Mouse (Mus musculus) MEL-GATA-1-ER (cell line): Measurements from ENCODE around the gene Dph2.

Source experiments
- DNase-seq: peaks from one replicate; pipeline ENCODE4 v3.0.0-alpha.2; 2012; ENCODE audit warnings: low read depth; ENCODE audit errors: extremely low read depth

Dph2 gene

DNA sequence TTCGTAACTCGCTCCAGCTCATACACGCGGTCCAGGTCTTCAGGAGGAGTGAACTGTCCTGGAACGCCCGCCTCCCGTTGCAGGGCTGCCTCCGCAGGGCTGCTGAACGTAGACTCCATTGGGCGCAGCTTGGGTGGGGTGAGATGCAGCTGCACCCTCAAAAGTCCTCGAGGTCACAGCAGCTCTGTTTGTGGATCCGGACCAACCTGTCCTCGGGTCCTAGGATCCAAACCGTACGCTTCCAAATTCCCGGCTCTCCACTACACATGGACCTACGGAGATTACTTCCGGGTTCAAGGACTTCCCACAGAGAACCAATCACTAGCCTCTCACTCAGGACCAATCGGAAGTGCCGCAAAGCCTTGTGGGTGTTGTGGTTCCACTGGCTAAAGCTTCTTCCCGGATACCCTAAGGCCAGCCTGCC, at the start of gene Dph2:
Gene Dph2 (minus strand): TSS at position 295 of the 424 bp plus-strand sequence.
- peak; percentile 92 for DNase-seq

DNA sequence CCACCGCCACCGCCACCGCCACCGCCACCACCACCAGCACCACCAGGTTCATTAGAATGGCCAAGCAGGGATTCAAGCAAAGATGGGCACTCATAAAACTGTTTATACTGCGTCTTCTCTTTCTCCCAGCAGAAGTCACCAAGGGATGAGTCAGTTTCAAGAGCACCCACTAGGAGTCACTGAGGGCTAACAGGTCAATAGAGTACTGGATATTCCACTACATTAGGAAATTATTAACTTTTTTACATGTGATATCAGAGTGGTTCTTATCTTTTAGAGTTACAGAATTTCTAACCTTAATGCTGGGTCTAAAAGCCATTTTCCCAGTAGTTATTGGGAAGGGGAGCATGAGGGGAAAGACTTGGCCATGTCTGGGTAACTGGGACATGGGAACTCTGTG, 45.1 kb upstream of the Dph2 start:
- DNase-seq = no peak

DNA sequence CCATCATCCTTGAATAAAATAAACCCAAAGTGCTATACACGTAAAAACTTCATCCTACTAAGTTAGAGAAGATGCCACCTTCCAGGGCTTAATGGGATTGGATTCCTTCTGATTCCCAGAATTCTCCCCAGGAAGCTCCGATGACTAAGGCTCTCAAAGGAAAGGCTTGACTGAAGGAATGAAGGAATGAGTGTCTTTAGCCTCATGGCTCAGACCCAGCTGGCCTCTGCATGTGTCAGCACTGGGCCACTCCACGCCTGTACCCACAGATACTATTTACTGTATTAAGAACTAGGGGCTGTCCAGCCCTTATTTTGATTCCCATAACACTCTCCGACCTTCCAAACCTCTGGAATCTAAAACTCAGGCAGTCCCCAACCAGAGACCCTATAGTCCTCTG, 42.2 kb upstream of the Dph2 start:
- no peak for DNase-seq

DNA sequence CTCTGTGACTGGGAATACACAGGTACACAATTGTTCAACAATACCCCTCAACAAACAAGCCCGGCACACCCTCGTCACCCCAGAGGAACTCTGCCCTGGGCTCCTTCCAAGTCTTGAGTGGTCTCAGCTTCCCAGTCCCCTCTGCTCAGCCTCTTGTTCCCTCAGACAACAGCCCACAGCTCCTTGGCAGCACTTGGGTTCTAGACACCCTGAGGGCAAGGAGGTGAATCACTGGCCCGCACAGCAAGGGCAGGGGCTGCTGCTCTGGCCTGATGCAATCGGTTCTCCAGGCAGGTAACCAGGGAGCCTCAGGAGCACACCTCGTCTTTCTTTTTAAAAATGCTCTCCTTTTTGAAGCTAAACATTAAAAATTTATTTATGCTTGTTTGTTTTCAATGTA, 41.4 kb upstream of the Dph2 start:
- no peak for DNase-seq

DNA sequence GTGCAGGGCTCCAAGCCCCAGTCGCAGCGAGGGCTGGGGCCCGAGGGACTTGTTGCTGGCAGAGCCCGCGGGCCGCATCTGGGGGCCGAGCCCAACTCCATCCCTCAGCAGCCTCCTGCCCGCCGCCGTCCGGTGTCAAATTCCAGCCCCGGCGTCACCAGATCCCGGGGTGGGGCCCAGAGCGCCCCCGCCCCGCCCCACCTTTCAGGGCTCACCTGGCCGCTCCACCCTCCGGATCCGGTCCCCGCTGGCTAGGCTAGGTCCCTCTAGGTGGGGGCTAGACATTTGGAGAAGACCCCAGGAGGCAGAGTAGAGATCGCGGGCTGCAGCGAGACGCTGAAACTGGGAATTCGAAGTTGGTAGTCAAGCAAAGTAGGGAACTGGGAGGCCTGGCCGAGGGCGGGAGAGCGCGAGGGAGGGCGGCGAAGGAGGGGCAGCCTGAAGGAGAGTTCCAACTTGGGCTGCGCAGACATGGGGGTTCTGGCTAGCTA, 37.6 kb upstream of the Dph2 start, which contains the start of gene Artn:
Gene Artn (minus strand): TSS at position 373 of the 491 bp plus-strand sequence.
- DNase-seq = no peak

DNA sequence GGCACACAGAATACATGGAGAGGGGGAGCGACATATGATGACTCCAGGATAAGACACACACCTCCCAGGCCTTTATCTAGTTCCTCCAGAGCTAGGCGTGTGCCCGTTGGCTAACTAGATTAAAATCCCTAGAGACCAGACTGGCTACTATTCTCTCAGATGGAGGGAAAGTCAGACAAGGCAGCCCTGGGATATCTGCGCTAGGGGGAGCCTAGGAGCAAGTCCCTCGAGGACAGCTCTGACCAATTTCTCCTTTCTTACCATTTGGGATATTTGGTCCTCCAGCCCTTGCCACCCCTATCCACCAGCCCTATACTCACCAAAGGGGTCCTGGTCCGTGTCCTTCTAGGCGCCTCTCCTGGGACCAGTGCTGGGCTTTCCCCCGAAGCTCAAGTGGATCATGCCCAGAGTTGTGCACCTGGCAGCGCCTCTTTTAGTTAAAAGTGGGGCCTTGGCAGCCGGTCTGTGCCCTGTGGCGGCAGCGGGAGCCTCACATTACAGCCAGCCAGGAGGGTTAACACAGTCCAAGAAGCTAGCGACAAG, 36.9 kb upstream of the Dph2 start:
- DNase-seq = peak; percentile 85

DNA sequence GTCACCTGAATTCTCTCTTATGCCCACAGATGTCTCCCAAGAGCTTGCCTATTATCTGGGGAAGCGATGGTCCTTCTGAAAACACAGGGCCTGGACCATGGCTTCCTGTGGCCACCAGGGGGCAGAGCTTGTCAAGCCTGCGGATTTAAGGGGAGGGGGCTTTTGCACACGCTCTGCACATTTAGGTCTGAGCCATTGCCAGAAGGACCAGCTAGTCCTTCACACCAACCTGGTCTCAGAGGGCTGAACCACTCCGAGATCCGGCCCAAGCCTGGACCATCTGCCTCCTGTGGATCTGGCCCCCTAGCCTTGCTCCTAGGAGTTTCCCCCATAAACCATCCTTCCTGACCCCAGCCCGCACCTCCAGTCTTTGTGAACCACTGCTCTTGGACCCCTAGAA, 36.4 kb upstream of the Dph2 start:
- peak; percentile 36 for DNase-seq

DNA sequence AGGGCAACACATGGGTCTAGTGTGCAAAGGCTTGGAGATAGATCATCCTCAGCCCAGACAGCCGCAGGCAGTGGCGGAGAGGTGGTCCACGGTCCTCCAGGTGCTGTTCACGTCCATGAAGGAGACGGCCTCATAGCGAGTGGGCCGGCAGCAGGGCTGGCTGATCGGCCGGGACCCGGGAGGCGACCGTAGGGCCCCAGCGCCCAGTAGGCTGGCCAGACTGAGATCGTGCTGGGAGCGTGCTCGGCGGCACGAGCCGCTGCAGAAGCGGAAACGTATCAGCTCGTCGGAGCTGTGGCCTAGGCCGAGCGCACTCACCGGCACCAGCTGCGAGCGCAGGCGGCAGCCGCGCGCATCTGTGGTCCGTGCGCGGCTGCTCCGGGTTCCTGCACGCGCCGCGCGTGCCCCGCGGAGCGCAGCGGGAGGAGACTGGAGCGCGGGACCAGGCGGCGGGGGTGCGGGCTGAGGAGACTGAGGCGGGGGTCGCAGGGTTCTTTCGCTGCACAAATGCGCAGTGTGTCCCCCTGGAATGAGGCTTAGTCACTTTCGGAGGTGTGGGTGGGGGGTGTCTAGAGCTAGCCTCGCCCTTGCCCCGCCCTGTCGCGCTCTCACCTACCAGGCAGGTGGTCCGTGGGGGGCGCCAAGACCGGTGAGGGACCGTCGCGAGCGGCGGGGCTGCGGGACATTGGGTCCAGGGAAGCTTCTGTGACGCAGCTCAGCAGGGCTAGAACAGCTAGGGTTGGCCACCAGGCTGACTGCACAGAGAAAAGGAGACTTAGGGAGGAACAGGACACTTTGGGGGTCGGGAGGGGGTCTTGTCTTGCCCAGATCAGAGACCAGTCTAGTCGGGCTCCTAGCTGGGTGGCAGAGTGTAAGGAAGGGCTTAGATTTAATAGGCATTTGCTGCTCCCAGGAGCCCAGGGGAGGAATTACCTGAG, 35.0 kb upstream of the Dph2 start:
- DNase-seq = no peak

DNA sequence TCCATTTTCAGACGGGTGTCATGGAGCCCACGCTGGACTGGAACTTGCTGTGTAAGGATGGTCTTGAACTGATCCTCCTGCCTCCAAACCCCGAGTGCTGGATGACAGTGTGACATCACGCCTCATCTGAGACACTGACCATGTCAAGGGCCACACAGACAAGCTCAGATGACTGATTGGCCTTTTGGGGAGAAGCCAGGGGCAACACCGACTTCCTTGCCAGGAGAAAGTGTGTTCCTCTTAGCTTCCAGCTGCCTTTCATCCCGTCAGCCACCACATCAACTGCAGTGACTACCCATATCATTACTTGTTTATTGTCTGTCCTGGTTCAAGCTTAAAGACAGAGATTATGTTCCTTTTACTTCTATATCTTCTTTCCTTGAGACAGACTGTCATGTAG, 33.1 kb upstream of the Dph2 start:
- no peak for DNase-seq

DNA sequence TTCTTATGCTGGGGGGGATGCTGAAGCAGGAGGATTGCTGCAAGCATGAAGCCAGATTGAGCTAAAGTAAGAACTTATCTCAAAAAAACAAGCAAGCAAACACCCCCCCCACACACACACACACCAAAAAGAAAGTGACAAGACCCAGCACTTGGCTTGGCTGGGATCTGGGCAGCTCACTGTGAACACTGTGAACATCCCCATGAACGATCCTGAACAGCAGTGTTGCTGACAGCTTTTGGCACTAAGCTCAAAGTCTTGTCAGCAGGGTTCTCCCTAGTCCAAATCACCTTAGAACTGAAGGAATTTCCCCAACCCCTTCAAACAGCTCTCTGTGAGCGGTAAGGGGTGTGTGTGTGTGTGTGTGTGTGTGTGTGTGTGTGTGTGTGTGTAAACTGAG, 31.6 kb upstream of the Dph2 start:
- DNase-seq = no peak

DNA sequence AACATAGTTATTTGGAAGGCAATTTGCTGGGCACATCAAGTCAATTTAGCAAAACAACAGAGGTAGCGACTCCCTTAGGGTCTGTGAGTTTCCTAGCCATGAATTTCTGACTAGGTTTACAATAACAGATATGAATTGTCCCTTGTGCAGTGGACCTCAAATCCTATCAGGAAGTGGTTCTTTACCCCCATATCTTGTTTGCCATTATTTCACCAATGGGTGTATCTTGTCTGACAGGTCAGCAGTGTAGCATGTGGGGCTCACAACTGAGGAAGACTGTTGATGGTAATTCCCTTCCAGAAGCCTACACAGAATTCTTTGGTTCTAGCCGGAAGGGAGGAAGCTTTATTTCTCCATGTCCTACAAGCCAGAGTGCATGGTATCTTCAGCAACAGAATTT, 29.5 kb upstream of the Dph2 start:
- DNase-seq = no peak

DNA sequence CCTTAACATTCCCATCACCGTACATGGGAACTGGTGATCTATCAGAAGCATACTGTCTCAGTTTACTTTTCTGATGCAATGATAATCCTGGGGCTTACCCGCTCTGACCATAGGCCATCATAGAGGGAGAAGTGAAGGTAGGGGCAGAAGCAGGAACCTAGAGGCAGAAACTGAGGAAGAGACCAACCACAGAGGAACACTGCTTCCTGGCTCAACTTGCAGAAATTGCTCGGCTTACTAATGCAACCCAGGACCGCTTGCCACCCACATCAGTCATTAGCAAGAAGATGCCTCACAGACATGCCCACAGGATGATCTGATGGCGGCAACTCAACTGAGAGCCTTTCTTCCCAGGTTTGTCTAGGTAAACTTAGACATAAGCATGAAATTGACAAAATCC, 26.9 kb upstream of the Dph2 start:
- DNase-seq = no peak

DNA sequence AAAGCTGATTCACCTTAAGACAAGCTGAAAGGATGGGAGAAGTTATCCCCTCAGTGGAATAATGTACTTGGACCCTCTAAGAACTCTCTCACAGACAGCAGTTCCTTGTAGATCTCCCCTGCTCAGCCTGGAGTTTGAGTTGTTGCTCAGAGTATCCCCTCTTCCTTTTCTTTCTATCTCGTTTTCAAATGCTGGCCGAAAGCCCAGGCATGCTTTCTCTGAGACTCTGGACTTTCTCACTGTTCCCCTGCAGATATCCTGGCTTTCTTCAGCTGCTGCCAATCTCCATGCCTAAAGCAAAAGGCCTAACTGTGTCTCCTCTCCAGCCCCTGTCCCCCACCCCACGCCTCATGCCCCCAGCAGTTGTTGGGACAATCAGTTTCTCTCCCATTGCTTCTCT, 26.4 kb upstream of the Dph2 start:
- DNase-seq = peak; percentile 35

DNA sequence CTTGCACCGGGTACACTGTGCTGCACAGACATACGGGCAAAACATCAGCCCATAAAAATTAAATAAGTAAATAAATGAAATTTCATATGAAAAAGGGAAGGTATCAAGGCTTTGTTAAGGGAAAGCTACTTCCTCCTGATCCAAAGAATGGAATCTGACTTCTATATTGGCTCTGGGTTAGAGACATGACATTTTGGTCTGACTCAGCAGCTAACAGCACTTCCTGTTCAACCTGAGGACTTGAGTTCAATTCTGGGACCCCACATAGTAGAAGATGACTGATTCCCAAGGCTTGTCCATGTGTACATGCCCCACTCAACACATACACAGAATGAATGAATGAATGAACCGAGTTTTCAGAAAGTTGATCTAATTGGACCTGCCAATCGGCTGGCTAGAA, 26.0 kb upstream of the Dph2 start:
- peak; percentile 39 for DNase-seq

DNA sequence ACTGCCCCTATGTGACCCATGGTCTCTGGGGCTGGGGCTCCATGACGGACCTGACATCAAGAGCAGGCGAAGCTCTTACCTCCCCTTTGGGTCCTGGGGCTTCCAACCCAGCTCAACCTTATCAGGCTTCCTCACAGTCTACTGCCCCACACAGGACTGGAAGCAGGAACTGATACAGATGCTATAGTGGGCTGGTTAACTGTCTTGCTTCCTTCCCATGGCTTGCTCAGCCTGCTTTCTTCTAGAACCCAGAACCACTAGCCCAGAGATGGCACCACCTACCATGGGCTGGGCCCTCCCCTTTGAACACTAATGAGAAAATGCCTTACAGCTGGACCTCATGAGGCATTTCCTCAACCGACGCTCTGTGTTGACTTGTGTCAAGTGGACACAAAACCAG, 25.6 kb upstream of the Dph2 start:
- peak; percentile 72 for DNase-seq

DNA sequence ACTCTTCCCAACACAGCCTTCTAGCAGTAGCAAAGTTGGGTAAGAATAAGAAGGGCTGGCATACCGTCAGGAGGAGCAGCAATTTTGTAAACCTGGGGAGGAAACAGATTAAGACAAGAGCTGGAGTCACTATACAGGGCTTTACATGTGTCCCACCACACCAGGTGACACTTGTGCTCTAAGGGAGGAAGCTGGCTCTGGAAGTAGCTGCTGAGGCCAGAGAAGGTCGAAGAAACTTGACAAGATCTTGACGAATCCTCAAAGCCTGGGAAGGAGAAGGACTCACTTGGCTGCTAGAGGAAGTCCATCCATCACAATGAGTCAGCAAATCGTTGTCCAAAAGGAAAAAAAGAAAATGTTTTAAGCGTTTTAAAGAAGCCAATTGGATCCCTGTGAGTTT, 24.6 kb upstream of the Dph2 start:
- DNase-seq = peak; percentile 24

DNA sequence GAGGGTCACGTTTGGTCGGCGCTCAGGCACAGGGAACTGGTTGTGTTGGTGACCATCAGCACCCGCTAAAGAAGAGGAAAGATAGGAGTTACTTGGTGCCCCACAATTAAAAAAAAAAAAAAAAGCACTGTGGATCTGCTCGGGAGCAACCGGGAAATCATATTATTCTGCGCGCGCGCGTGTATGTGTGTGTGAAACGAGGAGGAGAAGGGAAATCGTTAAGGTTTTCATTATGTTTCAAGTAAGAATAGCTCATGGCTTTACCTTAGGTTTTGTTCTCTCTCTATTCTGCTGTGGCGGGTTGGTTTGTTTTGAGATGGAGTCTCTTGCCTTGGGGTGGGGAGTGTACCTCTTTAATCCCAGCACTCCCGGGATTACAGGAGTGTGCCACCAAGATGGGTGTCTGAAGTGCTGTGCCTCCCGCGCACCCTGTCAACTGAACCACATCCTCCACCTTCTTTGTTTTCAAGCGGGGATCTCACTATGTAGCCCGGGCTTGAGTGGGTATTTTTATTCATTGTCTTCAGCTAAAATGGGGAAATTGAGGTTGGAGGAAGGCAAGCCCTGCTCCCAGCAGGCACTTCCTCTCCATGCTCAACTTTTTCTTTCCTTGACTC, 23.8 kb upstream of the Dph2 start:
- DNase-seq = peak; percentile 62

DNA sequence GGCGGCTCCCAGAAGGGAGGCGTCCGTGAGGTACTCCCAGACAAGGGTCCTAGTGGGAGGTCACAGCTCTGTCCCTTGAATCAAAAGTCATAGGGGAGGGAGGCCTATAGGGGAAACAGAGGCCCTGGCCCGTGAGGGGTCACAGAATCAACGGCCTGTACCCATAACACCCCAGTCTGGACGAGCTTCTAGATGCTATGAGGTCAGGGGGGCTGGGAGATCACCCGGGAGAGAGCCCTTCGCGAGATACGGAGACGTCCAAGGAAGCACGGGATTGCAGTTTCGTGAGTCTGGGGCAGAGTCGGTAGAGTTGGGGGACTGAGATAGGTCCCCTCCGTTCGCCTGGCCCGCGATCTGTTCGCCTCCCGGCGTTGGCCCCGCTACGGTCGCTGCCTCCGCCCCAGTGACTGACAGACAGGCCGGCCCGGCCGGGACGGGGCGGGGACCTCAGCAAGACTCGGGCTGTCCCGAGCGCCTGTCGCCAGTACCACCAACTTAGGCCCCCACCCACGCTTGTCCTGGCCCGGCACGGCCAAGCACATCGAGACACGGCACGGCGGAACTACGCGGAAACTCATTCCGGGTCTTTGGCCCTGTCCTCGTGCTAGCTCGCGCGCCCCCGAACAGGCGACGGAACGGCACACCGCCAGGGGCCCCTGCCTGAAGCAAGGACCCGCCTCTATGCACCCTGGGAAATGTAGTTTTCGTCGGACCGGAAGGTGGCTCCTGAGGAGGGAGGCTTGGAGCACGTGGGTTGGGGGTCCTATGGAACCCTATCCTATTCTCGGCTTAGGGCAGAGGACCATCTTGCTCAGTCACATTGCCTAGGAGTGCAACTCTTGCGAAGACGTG, 23.0 kb upstream of the Dph2 start, which contains the start of gene Ipo13:
Gene Ipo13 (minus strand): TSS at position 409 of the 852 bp plus-strand sequence.
- DNase-seq = peak; percentile 82

DNA sequence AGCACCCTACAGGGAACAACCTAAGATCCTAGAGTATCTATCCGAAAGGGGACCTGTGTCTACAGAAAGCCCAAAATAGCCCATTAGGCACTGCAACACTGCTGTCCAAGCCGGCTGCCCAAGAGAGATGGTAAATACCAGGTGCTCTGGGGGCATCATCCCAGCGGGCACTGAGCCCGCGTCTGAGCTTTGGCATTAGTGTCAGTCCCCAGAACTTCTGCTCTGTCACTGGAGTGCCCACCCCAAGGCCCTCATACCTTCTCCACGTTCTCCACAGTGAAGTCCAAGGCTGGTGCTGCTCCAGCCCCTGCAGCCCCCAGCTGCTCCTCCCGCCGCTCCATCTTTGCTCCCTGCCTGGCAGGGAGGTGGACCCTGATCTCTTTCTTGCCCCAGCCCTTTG, 22.2 kb upstream of the Dph2 start:
- no peak for DNase-seq

DNA sequence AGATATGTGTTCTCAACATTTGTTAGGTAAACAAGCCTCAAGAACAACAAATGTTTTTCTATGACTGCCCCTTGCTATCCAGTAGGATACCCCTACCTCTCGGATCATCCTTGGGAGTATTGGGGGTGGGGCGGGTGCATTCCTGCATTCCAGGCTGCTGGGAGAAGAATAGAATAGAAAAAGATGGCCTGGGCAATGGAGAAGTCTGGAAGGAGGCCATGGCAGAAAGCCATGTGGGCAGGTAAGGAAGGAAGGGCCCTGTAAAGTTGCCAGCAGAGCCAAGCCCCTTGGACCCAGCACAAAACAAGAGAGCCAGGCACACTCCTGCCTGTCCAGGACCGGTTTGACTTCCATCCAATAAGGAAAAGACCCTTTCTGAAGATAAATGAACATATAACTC, 21.6 kb upstream of the Dph2 start:
- no peak for DNase-seq

DNA sequence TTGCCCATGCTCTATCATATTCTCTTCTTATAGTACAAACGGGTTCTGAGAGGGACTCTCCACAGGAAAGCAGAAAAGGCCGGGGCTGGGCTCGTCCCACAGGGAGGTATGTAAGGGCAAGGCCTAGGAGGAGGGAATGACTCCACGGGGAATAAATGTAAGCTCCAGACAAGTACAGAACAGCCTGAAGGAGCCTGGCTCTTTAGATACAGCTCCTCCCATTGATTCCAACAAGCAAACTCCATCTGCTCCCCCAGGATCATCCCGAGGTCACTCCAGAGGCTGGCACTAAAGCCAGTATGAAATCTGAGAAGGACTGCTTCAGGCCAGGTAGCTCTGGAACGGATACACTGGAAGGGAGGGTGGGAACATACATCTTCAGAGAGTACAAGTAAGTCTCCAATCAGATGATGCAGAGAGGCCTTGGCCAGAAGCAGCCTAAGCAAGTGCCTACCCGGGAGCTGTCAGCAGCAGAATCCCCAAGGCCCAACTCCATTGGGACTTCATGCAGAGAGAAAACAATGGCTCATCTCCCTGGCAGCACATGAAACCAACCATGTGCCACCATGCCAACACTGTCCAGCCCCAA, 20.9 kb upstream of the Dph2 start:
- no peak for DNase-seq
